Mouse (Mus musculus): ENCODE results near the gene Krt18. TPM values are rescaled to one million over a fixed set of nuclear protein-coding genes. Genes with fewer than 3 reads are reported as not detected.
"Not testable (repeated sequence)": the region's sequence is repeated elsewhere in the genome, so short reads cannot be mapped to it uniquely, and the experiment has no call there.

Krt18 gene
- total RNA-seq, 1 experiment from 2014 or later: 1.0 TPM

- no peak for ATAC-seq (ENCODE audit: extremely low read depth, insufficient number of reproducible peaks, low FRiP score, poor library complexity, severe bottlenecking)
These were observed 21.9 kb downstream of the Krt18 start for GRCm38 (mm10) chr15:102049871-102050270.

GRCm38 (mm10) chr15:102051920-102052683 lies 24.1 kb downstream of the Krt18 start:
- ATAC-seq (ENCODE audit: extremely low read depth, insufficient number of reproducible peaks, low FRiP score, poor library complexity, severe bottlenecking): no peak

- ATAC-seq (ENCODE audit: extremely low read depth, insufficient number of reproducible peaks, low FRiP score, poor library complexity, severe bottlenecking): no peak
These were observed 28.7 kb downstream of the Krt18 start for GRCm38 (mm10) chr15:102056495-102057174.

GRCm38 (mm10) chr15:102065661-102066325 lies 37.8 kb downstream of the Krt18 start:
- ATAC-seq (ENCODE audit: extremely low read depth, insufficient number of reproducible peaks, low FRiP score, poor library complexity, severe bottlenecking): peak; percentile 91

GRCm38 (mm10) chr15:102070476-102071467 lies 42.8 kb downstream of the Krt18 start:
- no peak for ATAC-seq (ENCODE audit: extremely low read depth, insufficient number of reproducible peaks, low FRiP score, poor library complexity, severe bottlenecking)

DNA sequence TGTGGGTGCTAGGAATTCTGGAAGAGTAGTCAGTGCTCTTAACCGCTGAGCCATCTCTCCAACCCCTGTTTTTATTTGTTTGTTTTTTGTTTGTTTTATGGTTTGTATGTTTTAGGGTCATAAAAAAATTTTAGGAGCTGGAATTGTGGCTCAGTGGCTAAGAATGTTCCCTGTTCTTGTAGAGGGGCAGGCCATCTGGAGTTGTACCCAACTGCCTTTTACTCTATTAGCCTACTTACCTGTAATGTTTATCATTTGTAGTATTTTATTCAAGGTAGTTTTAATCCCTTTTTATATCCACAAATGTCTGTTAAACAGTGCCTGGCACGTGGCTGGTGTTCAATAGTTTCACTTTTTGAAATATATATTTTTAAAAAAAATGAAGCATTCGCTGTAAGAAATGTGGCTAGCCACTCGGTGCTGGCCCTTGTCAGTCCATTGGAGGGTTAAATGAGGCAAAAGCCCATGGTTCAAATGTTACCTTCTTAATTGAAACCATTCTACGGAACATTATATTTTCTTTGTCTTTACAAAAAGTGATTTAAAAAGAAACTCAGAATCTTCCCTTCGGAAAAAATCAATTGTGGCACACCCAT lies 45.1 kb downstream of the Krt18 start:
- no peak for ATAC-seq (ENCODE audit: extremely low read depth, insufficient number of reproducible peaks, low FRiP score, poor library complexity, severe bottlenecking)

DNA sequence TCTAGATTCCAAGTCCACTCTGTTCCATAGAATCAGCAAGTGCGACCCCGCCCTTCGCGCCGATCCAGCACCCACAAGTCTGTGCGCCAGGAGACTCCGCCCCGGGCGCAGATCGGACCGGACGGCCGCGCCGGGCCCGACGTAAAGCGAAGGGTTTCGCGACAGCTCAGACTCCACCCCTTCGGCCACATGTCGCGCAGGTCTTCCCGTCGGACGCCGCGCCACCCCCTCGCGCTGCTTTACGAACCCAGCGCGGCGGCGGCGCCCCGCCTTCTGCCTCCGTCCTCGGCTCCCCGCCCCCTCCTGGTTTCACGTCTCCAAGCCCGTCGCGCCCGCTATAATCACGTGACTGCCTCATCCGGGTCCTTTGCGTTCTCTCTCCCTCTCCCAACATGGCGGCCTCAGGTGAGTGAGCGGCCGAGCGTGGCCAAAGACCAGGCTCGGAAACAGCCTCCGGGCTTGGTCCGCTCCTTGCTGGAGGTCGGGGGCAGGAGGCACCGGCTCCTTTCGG lies 45.6 kb downstream of the Krt18 start, which contains the start of gene Eif4b:
Gene Eif4b (plus strand): TSS at position 215 of the 511 bp plus-strand sequence.
- peak; percentile 93 for ATAC-seq (ENCODE audit: extremely low read depth, insufficient number of reproducible peaks, low FRiP score, poor library complexity, severe bottlenecking)

- no peak for ATAC-seq (ENCODE audit: extremely low read depth, insufficient number of reproducible peaks, low FRiP score, poor library complexity, severe bottlenecking)
These were observed 46.2 kb downstream of the Krt18 start for GRCm38 (mm10) chr15:102074070-102074731.

- no peak for ATAC-seq (ENCODE audit: extremely low read depth, insufficient number of reproducible peaks, low FRiP score, poor library complexity, severe bottlenecking)
These were observed 47.1 kb downstream of the Krt18 start for GRCm38 (mm10) chr15:102074876-102075585.

DNA sequence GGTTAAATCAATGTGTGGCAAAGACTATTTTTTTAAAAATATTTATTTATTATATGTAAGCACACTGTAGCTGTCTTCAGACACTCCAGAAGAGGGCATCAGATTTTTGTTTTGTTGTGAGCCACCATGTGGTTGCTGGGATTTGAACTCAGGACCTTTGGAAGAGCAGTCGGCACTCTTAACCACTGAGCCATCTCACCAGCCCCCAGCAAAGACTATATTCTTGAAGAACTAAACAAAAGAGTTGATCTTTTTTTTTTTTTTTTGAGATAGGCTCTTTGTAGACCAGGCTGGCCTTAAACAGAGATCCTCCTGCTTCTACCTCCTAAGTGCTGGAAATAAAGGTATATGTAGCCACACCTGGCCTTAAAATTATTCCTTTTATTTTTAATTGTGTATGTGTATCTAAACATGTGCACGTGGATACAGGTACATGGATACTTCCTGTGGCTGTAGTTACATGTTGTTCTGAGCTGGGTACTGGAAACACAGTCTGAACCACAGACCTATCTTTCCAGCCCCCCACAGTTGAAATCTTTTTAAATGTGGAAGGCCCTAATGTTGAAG lies 49.2 kb downstream of the Krt18 start:
- no peak for ATAC-seq (ENCODE audit: extremely low read depth, insufficient number of reproducible peaks, low FRiP score, poor library complexity, severe bottlenecking)

DNA sequence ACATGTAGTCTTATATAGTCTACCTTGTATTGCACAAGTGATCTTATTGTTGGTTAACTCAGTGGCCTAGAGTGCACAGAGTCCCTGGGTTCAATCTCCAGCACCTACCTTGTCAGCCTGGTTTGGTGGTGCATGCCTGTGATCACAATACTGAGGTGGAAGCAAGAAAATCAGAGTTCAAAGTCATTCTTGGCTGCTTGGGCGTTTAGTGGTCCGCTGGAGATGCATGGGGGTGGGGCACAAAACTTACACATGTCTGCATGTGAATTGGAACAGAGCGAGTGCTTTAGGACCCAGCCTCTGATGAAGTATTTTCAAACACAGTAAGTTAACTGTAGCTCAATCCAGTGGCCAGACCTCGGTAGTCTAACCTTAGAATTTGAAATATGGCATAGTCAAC lies 51.2 kb downstream of the Krt18 start:
- ATAC-seq (ENCODE audit: extremely low read depth, insufficient number of reproducible peaks, low FRiP score, poor library complexity, severe bottlenecking): no peak

GRCm38 (mm10) chr15:102079924-102080323 lies 51.9 kb downstream of the Krt18 start:
- ATAC-seq (ENCODE audit: extremely low read depth, insufficient number of reproducible peaks, low FRiP score, poor library complexity, severe bottlenecking): not testable (repeated sequence)

DNA sequence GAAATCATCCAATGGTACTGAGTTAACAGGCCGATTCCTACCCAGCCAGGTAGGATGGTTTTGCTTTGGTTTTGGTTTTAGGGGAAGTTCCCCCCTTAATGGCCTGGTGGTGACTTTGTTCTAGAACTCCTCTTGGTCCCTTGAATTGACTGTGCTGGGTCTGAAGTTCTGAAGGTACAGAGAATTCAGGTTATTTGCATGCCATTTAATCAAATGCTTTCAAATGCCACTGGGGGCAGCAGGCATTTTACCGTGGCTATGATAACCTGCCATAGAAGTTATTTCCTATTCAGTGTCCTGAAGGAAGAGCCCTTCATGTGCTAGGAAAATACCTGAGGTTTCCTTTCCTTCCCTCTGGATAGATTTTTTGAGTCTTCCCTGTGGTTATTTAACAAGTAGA lies 52.4 kb downstream of the Krt18 start:
- no peak for ATAC-seq (ENCODE audit: extremely low read depth, insufficient number of reproducible peaks, low FRiP score, poor library complexity, severe bottlenecking)

Data from neutrophil, adult 5-6 weeks (primary cell).